Mouse (Mus musculus) liver, postnatal 0 days (tissue): ENCODE measurements around the gene Aldh3b1.

Source experiments
- CTCF ChIP-seq: sonication (generic); IDR thresholded peaks from 2 replicates; pipeline ENCODE4 v1.5.1; 2016; ENCODE audit warnings: antibody characterized with exemption, low read depth
- EP300 ChIP-seq: IDR thresholded peaks from 2 replicates; pipeline ENCODE4 v1.6.1; 2016; ENCODE audit warnings: antibody characterized with exemption, low read depth, mild to moderate bottlenecking

GRCm38 (mm10) chr19:3890181-3890580 is 39.4 kb downstream of the Aldh3b1 start:
- TF ChIP-seq CTCF (peak; percentile 61), EP300 (0 out of 2 replicates have a peak, but pooled peaks have one; percentile 19)
